Mouse (Mus musculus) hindbrain, embryonic 10.5 days (tissue): Measurements from ENCODE around the gene Ggt1. TPM values are rescaled to one million over a fixed set of nuclear protein-coding genes. Genes with fewer than 3 reads are reported as not detected.
"Not testable (repeated sequence)": the region's sequence is repeated elsewhere in the genome, so short reads cannot be mapped to it uniquely, and the experiment has no call there.

Experiments
- DNase-seq: peaks from one replicate; pipeline ENCODE4 v3.0.0-alpha.2; 2017; ENCODE audit warnings: low spot score
- H3K27ac ChIP-seq: fragments of 300-500 bp; sonication (generic); 2 replicates; pipeline ENCODE4 v1.5.1; 2016; ENCODE audit warnings: mild to moderate bottlenecking, moderate library complexity
- H3K27me3 ChIP-seq: fragments of 300-500 bp; sonication (generic); 2 replicates; pipeline ENCODE4 v1.6.1; 2016; ENCODE audit warnings: mild to moderate bottlenecking; ENCODE audit not compliant: poor library complexity, insufficient read depth, severe bottlenecking
- H3K36me3 ChIP-seq: fragments of 300-500 bp; sonication (generic); 2 replicates; pipeline ENCODE4 v1.6.1; 2016; ENCODE audit warnings: mild to moderate bottlenecking, moderate library complexity
- H3K4me1 ChIP-seq: fragments of 300-500 bp; sonication (generic); replicated peaks from 2 replicates; pipeline ENCODE4 v1.6.1; 2016; ENCODE audit warnings: mild to moderate bottlenecking
- H3K4me3 ChIP-seq: fragments of 300-500 bp; sonication (generic); 2 replicates; pipeline ENCODE4 v1.5.1; 2016; ENCODE audit warnings: mild to moderate bottlenecking, moderate library complexity
- H3K9me3 ChIP-seq: fragments of 300-500 bp; sonication (generic); 2 replicates; pipeline ENCODE4 v1.6.1; 2016; ENCODE audit warnings: mild to moderate bottlenecking, moderate library complexity
- WGBS: fragments of 180-500 bp; shearing (Covaris S2); methylation state at CpG from one replicate; pipeline ENCODE4 v1.1.7; 2016; 5-methylcytosine and 5-hydroxymethylcytosine counted together
- polyA plus RNA-seq: library from polyadenylated mRNA; unstranded; fragments of >200 nt; fragmentation: Nextera tagmentation; extraction: Ambion mirVana; gene quantifications from 2 replicates; pipeline ENCODE4 v1.2.1, GENCODE M21; 2016

Ggt1 gene
- polyA plus RNA-seq, 1 experiment from 2014 or later: 3.4 TPM

DNA sequence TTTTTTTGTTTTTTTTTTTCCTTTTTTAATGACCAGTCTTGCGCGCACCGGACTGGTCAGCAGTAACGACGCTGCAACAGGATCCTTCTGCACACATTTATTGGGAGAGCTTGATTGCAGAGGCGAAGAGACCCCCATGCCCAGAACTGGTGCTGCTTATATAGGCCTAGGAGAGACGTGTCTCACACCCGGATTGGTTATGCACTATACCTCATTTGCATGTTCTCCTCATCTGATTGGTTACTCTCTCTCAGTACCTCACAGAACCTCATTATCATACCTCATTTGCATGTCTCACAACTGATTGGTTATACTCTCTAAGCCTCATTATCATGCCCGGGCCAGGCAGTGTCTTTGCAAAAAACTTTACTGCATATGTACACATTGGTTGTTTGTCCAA lies 36.0 kb upstream of the Ggt1 start:
- H3K4me1 ChIP-seq, H3K27ac ChIP-seq, H3K9me3 ChIP-seq, H3K4me3 ChIP-seq, DNase-seq, H3K27me3 ChIP-seq: not testable (repeated sequence)
- H3K36me3 ChIP-seq: peaks cover 91% of the 10 kb centered on the region
- 96% methylated on average over 9 of the region's 9 CpGs for WGBS

DNA sequence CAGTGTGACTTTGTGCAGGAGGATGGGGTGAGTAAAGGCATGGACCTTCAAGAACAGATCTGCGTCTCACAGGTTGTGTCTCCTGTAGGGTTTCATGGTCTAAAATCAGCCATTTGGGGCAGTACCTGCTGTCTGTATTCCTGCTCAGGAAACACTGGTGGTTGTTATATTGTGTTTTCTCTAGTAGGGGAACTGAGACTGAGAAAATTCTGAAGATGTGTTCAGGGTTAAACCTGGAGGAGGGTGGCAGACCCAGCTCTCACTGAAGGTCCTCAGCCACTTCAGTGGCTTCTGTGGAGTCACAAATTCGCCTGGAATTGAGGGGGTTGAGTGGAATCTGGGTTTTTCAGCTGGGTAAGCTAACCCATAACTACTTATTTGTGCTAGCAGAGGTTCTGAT lies 31.1 kb upstream of the Ggt1 start:
- Histone ChIP-seq H3K4me1 (no peaks in the 10 kb centered on the region), H3K27me3 (no peaks in the 10 kb centered on the region), H3K4me3 (no peak overlapping the region), H3K9me3 (no peaks in the 10 kb centered on the region), H3K36me3 (peaks cover 93% of the 10 kb centered on the region), H3K27ac (no peak overlapping the region)
- WGBS: 94% methylated on average over 2 of the region's 2 CpGs
- no peak for DNase-seq

DNA sequence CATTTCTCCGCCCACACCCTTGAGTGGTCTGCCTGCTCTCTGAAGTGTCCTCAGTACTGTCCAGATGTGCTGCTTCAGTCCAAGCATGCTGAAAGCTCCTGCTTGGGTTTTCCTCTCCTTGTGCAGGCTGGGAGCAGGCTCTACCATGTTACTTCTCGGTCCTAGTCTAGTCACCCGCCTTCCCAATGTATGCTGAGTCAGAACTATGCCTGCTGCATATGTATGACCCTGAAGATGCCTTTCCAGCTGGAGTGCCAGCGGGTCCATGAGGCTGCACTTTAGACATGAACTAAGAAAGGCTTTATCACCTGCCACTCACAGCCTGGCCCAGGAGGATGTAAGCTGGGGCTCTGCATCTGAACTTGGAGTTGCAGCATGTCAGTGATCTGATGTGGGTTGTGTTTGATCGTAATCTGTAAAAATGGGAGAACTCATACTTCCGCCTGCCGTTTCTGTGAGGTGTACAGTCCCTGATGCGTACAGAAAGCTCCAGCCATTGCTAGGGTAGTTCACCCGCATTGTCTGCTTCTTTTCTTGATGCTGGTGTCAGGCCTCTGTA lies 29.8 kb upstream of the Ggt1 start:
- H3K9me3 ChIP-seq: no peaks in the 10 kb centered on the region
- H3K27ac ChIP-seq: no peak overlapping the region
- H3K36me3 ChIP-seq: peaks cover 93% of the 10 kb centered on the region
- 93% methylated on average over 9 of the region's 9 CpGs for WGBS
- H3K4me3 ChIP-seq: no peak overlapping the region
- no peak for DNase-seq
- no peaks in the 10 kb centered on the region for H3K4me1 ChIP-seq
- H3K27me3 ChIP-seq: no peaks in the 10 kb centered on the region

GRCm38 (mm10) chr10:75534216-75534615 lies 27.2 kb upstream of the Ggt1 start:
- no peaks in the 10 kb centered on the region for H3K27me3 ChIP-seq
- no peak overlapping the region for H3K27ac ChIP-seq
- no peaks in the 10 kb centered on the region for H3K9me3 ChIP-seq
- H3K36me3 ChIP-seq: peaks cover 72% of the 10 kb centered on the region
- no peaks in the 10 kb centered on the region for H3K4me1 ChIP-seq
- 94% methylated on average over 8 of the region's 8 CpGs for WGBS
- no peak overlapping the region for H3K4me3 ChIP-seq
- DNase-seq: no peak

DNA sequence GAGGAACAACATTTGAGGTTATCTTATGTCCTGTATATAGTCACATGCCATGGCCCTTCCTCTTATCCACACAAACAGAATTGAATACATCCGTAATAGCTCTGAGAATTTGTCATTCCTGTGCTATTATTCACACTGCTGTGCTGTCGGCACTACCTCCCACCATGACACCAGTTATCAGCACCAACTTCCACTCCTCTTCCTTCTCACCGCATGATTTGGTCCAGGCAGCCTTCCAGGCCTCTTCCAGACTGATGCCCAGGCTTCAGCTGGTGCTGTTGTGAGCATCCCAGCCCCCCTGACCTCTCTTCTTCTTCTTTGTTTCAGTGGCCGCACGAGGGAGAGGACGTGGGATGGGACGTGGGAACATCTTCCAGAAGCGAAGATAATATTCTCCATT lies 26.5 kb upstream of the Ggt1 start:
- no peaks in the 10 kb centered on the region for H3K4me1 ChIP-seq
- WGBS: 95% methylated on average over 8 of the region's 8 CpGs
- no peak for DNase-seq
- H3K36me3 ChIP-seq: peaks cover 67% of the 10 kb centered on the region
- H3K27ac ChIP-seq: no peak overlapping the region
- no peaks in the 10 kb centered on the region for H3K27me3 ChIP-seq
- no peaks in the 10 kb centered on the region for H3K9me3 ChIP-seq
- no peak overlapping the region for H3K4me3 ChIP-seq

GRCm38 (mm10) chr10:75535423-75535822 lies 26.0 kb upstream of the Ggt1 start:
- Histone ChIP-seq H3K36me3 (peaks cover 62% of the 10 kb centered on the region), H3K27me3 (no peaks in the 10 kb centered on the region), H3K9me3 (no peaks in the 10 kb centered on the region), H3K27ac (no peak overlapping the region), H3K4me1 (no peaks in the 10 kb centered on the region), H3K4me3 (no peak overlapping the region)
- WGBS: 89% methylated on average over 2 of the region's 2 CpGs
- DNase-seq: no peak

- peaks cover 55% of the 10 kb centered on the region for H3K36me3 ChIP-seq
- H3K4me1 ChIP-seq: no peaks in the 10 kb centered on the region
- no peak overlapping the region for H3K27ac ChIP-seq
- H3K4me3 ChIP-seq: no peak overlapping the region
- DNase-seq: no peak
- no peaks in the 10 kb centered on the region for H3K9me3 ChIP-seq
- 93% methylated on average over 5 of the region's 5 CpGs for WGBS
- H3K27me3 ChIP-seq: no peaks in the 10 kb centered on the region
Observed at GRCm38 (mm10) chr10:75536123-75536522, 25.3 kb upstream of the Ggt1 start.

DNA sequence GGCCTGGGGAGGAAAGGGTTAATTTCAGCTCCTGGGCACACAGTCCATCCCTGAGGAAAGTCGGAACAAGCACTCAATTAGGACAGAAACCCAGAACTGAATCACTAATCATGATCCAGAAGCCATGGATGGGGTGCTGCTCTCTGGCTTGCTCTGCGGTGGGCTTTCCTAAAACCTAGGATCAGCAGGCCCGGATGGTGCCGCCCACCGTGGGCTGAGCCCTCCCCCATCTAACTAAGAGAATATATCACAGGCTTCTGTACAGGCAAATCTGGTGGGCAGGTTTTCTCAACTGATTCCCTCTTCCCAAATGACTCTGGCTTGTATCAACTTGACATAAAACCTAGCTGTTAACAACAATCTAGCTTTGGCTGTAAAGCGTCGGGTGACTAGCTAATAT lies 13.5 kb upstream of the Ggt1 start:
- H3K36me3 ChIP-seq: no peaks in the 10 kb centered on the region
- peaks cover 8% of the 10 kb centered on the region; the same call in 1 of the 2 replicates for H3K4me1 ChIP-seq
- no peaks in the 10 kb centered on the region for H3K27me3 ChIP-seq
- WGBS: 83% methylated on average over 7 of the region's 7 CpGs
- peaks cover 15% of the 10 kb centered on the region for H3K9me3 ChIP-seq
- DNase-seq: no peak
- no peak overlapping the region for H3K27ac ChIP-seq
- no peak overlapping the region for H3K4me3 ChIP-seq

DNA sequence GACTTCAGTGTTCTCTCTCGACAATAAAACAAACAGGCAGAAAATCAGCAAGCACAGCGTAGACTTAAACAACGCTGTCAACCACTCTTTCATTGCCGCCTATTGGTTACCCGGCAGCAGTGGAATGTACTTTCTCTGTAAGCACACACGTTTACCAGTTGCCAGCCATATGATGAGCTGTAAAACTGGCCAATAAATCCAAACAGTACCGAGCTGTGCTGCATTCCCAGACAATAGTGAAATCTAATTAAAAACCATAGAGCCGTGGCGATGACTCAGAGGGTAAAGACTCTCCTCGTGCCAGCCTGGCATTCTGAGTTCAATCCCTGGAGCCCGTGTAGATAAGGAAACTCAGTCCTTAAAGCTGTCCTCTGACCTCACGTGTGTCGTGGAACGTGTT lies 12.9 kb upstream of the Ggt1 start:
- 83% methylated on average over 14 of the region's 14 CpGs for WGBS
- H3K27ac ChIP-seq: no peak overlapping the region
- H3K27me3 ChIP-seq: no peaks in the 10 kb centered on the region
- no peak for DNase-seq
- H3K4me3 ChIP-seq: no peak overlapping the region
- H3K4me1 ChIP-seq: peaks cover 11% of the 10 kb centered on the region; the same call in 1 of the 2 replicates
- peaks cover 15% of the 10 kb centered on the region for H3K9me3 ChIP-seq
- 0 out of 2 replicates have a peak, but pooled peaks cover 1% of the 10 kb centered on the region for H3K36me3 ChIP-seq

- Histone ChIP-seq H3K27me3 (no peaks in the 10 kb centered on the region), H3K4me1 (peaks cover 11% of the 10 kb centered on the region; the same call in 1 of the 2 replicates), H3K9me3 (peaks cover 10% of the 10 kb centered on the region), H3K4me3 (no peak overlapping the region), H3K36me3 (0 out of 2 replicates have a peak, but pooled peaks cover 7% of the 10 kb centered on the region), H3K27ac (no peak overlapping the region)
- DNase-seq: no peak
- 82% methylated on average over 7 of the region's 7 CpGs for WGBS
Observed at GRCm38 (mm10) chr10:75549886-75550285, 11.5 kb upstream of the Ggt1 start.

DNA sequence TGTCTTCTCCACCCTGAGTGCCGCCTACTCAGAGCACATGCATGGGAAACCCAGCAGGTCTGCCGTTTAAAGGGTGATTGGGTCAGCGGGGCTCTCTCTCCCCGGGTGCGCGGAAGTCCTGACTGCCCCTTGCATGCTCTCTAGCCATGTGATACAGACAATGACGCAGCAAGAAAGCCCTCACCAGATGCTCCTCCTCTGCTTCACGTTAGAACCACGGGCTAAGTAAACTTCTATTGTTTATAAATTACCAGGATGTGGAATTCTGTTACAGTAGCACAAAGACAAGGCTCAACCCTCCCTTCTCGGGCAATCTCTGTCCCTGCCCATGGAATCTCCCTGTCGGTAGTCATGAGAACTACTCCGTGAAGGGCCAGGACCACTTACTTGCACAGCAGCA lies 10.2 kb upstream of the Ggt1 start:
- no peak overlapping the region for H3K27ac ChIP-seq
- 48% methylated on average over 12 of the region's 12 CpGs for WGBS
- 0 out of 2 replicates have a peak, but pooled peaks cover 7% of the 10 kb centered on the region for H3K36me3 ChIP-seq
- DNase-seq: no peak
- no peak overlapping the region for H3K4me3 ChIP-seq
- peaks cover 17% of the 10 kb centered on the region for H3K4me1 ChIP-seq
- no peaks in the 10 kb centered on the region for H3K27me3 ChIP-seq
- no peaks in the 10 kb centered on the region for H3K9me3 ChIP-seq

- Histone ChIP-seq H3K27ac (no peak overlapping the region), H3K36me3 (0 out of 2 replicates have a peak, but pooled peaks cover 7% of the 10 kb centered on the region)
- WGBS: 92% methylated on average over 2 of the region's 2 CpGs
Observed at GRCm38 (mm10) chr10:75552106-75552505, 9.3 kb upstream of the Ggt1 start.

GRCm38 (mm10) chr10:75552701-75553450 lies 8.5 kb upstream of the Ggt1 start:
- no peak overlapping the region for H3K4me3 ChIP-seq
- WGBS: 70% methylated on average over 13 of the region's 13 CpGs
- H3K4me1 ChIP-seq: peaks cover 32% of the 10 kb centered on the region
- no peak for DNase-seq
- 0 out of 2 replicates have a peak, but pooled peaks cover 7% of the 10 kb centered on the region for H3K36me3 ChIP-seq
- H3K9me3 ChIP-seq: no peaks in the 10 kb centered on the region
- H3K27me3 ChIP-seq: peaks cover 11% of the 10 kb centered on the region; the same call in 1 of the 2 replicates
- no peak overlapping the region for H3K27ac ChIP-seq

More at GRCm38 (mm10) chr10:75552106-75552505, 9.3 kb upstream of the Ggt1 start:
- H3K27me3 ChIP-seq: peaks cover 3% of the 10 kb centered on the region; the same call in 1 of the 2 replicates
- no peaks in the 10 kb centered on the region for H3K9me3 ChIP-seq
- H3K4me1 ChIP-seq: peaks cover 25% of the 10 kb centered on the region
- no peak for DNase-seq
- no peak overlapping the region for H3K4me3 ChIP-seq
